Mouse (Mus musculus): ENCODE measurements around the gene Amigo3. TPM values are rescaled to one million over a fixed set of nuclear protein-coding genes. Genes with fewer than 3 reads are reported as not detected.

The Amigo3 gene
- polyA plus RNA-seq, 1 experiment from 2014 or later = 1.7 TPM

GRCm38 (mm10) chr9:108055061-108055460, 2.1 kb downstream of the Amigo3 start:
- peaks cover 29% of the 10 kb centered on the region for H3K36me3 ChIP-seq (ENCODE audit: insufficient read depth, low read length)
- no peak overlapping the region for H3K4me3 ChIP-seq (ENCODE audit: low read depth, low read length)
- DNase-seq (ENCODE audit: low spot score) (no peak), ATAC-seq (no peak)
- no peak overlapping the region for H3K4me2 ChIP-seq (replicated peaks; ENCODE audit: low read depth, low read length)
- no peak overlapping the region for H3K27ac ChIP-seq (ENCODE audit: low read length)
- H3K4me1 ChIP-seq (ENCODE audit: insufficient read depth, low read depth, low read length) = peaks cover 4% of the 10 kb centered on the region; the same call in 1 of the 2 replicates
- no peak overlapping the region for H3K9ac ChIP-seq (replicated peaks; ENCODE audit: low read depth)
- H3K27me3 ChIP-seq (replicated peaks; ENCODE audit: insufficient read depth, low read length) = no peaks in the 10 kb centered on the region
- WGBS = 47% methylated on average over 1 of the region's 1 CpGs
- TF ChIP-seq EP300 (IDR thresholded peaks at IDR 0.05) (no peak), CTCF (IDR thresholded peaks at IDR 0.05) (no peak)
- no peaks in the 10 kb centered on the region for H3K9me3 ChIP-seq (ENCODE audit: low read length)

- no peak for DNase-seq (ENCODE audit: low spot score)
- no peak overlapping the region for H3K27ac ChIP-seq (ENCODE audit: low read length)
Observed at GRCm38 (mm10) chr9:108055661-108056237, 2.8 kb downstream of the Amigo3 start.

GRCm38 (mm10) chr9:108056361-108057261, 3.7 kb downstream of the Amigo3 start:
- 79% methylated on average over 28 of the region's 28 CpGs for WGBS
- H3K4me1 ChIP-seq (ENCODE audit: insufficient read depth, low read depth, low read length) = 0 out of 2 replicates have a peak, but pooled peaks cover 3% of the 10 kb centered on the region
- no peaks in the 10 kb centered on the region for H3K27me3 ChIP-seq (replicated peaks; ENCODE audit: insufficient read depth, low read length)
- TF ChIP-seq EP300 (IDR thresholded peaks at IDR 0.05) (no peak), CTCF (IDR thresholded peaks at IDR 0.05) (no peak)
- no peak overlapping the region for H3K4me3 ChIP-seq (ENCODE audit: low read depth, low read length)
- no peak overlapping the region for H3K9ac ChIP-seq (replicated peaks; ENCODE audit: low read depth)
- no peaks in the 10 kb centered on the region for H3K9me3 ChIP-seq (ENCODE audit: low read length)
- no peak for ATAC-seq
- H3K4me2 ChIP-seq (replicated peaks; ENCODE audit: low read depth, low read length) = no peak overlapping the region
- peaks cover 33% of the 10 kb centered on the region for H3K36me3 ChIP-seq (ENCODE audit: insufficient read depth, low read length)
- H3K27ac ChIP-seq (ENCODE audit: low read length) = no peak overlapping the region
- DNase-seq (ENCODE audit: low spot score) = no peak

More at GRCm38 (mm10) chr9:108055661-108056237, 2.8 kb downstream of the Amigo3 start:
- Histone ChIP-seq H3K4me2 (replicated peaks; ENCODE audit: low read depth, low read length) (no peak overlapping the region), H3K27me3 (replicated peaks; ENCODE audit: insufficient read depth, low read length) (no peaks in the 10 kb centered on the region), H3K4me3 (ENCODE audit: low read depth, low read length) (no peak overlapping the region), H3K9me3 (ENCODE audit: low read length) (no peaks in the 10 kb centered on the region), H3K4me1 (ENCODE audit: insufficient read depth, low read depth, low read length) (0 out of 2 replicates have a peak, but pooled peaks cover 3% of the 10 kb centered on the region), H3K9ac (replicated peaks; ENCODE audit: low read depth) (no peak overlapping the region), H3K36me3 (ENCODE audit: insufficient read depth, low read length) (peaks cover 29% of the 10 kb centered on the region)
- no peak for ATAC-seq
- WGBS = 95% methylated on average over 6 of the region's 6 CpGs
- TF ChIP-seq EP300 (IDR thresholded peaks at IDR 0.05) (no peak), CTCF (IDR thresholded peaks at IDR 0.05) (no peak)

DNA sequence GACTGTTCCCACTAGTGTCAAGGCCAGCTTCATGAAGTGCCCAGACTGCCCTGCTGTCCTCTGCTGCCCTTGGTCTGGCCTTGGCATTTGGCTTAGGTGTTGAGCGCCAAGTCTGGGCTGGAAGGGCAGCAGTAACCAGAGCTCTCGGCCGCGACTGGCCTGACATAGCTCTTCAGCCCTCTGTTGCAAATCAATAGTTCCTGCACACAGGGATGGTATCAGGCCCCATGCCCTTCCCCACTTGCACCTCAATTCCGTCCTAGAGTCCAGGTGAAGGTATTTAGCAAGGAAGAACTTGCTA, 4.3 kb downstream of the Amigo3 start:
- DNase-seq (ENCODE audit: low spot score) = no peak
- no peak overlapping the region for H3K4me3 ChIP-seq (ENCODE audit: low read depth, low read length)
- no peak for TF ChIP-seq EP300 (IDR thresholded peaks at IDR 0.05)
- no peak for TF ChIP-seq CTCF (IDR thresholded peaks at IDR 0.05)
- 0 out of 2 replicates have a peak, but pooled peaks cover 3% of the 10 kb centered on the region for H3K4me1 ChIP-seq (ENCODE audit: insufficient read depth, low read depth, low read length)
- H3K27me3 ChIP-seq (replicated peaks; ENCODE audit: insufficient read depth, low read length) = no peaks in the 10 kb centered on the region
- peaks cover 39% of the 10 kb centered on the region for H3K36me3 ChIP-seq (ENCODE audit: insufficient read depth, low read length)
- no peaks in the 10 kb centered on the region for H3K9me3 ChIP-seq (ENCODE audit: low read length)
- no peak for ATAC-seq
- H3K4me2 ChIP-seq (replicated peaks; ENCODE audit: low read depth, low read length) = no peak overlapping the region
- H3K27ac ChIP-seq (ENCODE audit: low read length) = no peak overlapping the region
- H3K9ac ChIP-seq (replicated peaks; ENCODE audit: low read depth) = no peak overlapping the region
- WGBS = 86% methylated on average over 5 of the region's 5 CpGs

DNA sequence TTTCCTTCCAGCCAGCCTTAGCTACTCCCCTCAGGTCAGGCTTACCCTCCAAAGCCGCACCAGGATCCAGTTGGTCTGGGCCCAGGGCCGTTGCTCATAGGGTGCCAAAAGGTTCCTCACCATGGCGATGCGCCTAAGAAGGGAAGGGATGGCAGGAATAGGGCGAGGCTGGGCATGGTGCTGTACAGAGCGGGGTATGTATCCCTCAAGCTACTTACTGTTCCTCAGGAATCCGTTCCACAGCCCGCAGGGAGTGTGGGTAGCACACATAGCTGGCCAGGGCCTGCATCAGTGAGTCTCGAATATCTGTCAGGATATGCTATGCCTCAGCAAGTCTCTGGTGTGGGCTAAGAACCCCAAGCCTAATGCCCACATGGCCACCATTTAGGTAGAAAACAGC, 5.3 kb downstream of the Amigo3 start:
- H3K36me3 ChIP-seq (ENCODE audit: insufficient read depth, low read length) = peaks cover 40% of the 10 kb centered on the region
- WGBS = 95% methylated on average over 9 of the region's 9 CpGs
- no peaks in the 10 kb centered on the region for H3K27me3 ChIP-seq (replicated peaks; ENCODE audit: insufficient read depth, low read length)
- ATAC-seq = no peak
- no peak for TF ChIP-seq CTCF (IDR thresholded peaks at IDR 0.05)
- H3K4me3 ChIP-seq (ENCODE audit: low read depth, low read length) = no peak overlapping the region
- no peaks in the 10 kb centered on the region for H3K9me3 ChIP-seq (ENCODE audit: low read length)
- H3K4me2 ChIP-seq (replicated peaks; ENCODE audit: low read depth, low read length) = no peak overlapping the region
- DNase-seq (ENCODE audit: low spot score) = no peak
- H3K9ac ChIP-seq (replicated peaks; ENCODE audit: low read depth) = no peak overlapping the region
- no peak overlapping the region for H3K27ac ChIP-seq (ENCODE audit: low read length)
- 0 out of 2 replicates have a peak, but pooled peaks cover 1% of the 10 kb centered on the region for H3K4me1 ChIP-seq (ENCODE audit: insufficient read depth, low read depth, low read length)

DNA sequence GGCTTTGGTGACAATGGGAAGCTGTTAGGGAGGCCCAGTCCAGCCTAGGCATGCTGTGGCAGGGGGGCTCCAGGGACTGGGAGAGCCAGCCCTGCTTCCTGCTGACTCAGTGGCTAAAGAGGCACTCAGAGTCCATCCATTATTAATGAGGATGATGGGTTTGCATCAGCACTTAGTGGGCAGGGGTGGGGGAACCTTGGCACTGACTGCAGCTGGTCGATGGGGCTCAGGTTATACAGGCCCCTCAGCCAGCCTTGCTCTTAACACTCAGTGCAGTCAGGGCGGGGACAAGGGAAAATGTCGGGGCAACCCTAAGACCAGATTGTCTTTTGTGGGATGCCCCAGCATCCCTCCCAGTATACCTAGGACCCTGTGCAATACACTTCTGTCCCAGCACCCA, 9.2 kb downstream of the Amigo3 start:
- no peak overlapping the region for H3K9ac ChIP-seq (replicated peaks; ENCODE audit: low read depth)
- H3K36me3 ChIP-seq (ENCODE audit: insufficient read depth, low read length) = peaks cover 33% of the 10 kb centered on the region
- 83% methylated on average over 3 of the region's 3 CpGs for WGBS

More for the DNA sequence above, 9.2 kb downstream of the Amigo3 start:
- Histone ChIP-seq H3K27me3 (replicated peaks; ENCODE audit: insufficient read depth, low read length) (no peaks in the 10 kb centered on the region), H3K4me2 (replicated peaks; ENCODE audit: low read depth, low read length) (no peak overlapping the region), H3K4me3 (ENCODE audit: low read depth, low read length) (no peak overlapping the region), H3K4me1 (ENCODE audit: insufficient read depth, low read depth, low read length) (no peaks in the 10 kb centered on the region), H3K27ac (ENCODE audit: low read length) (no peak overlapping the region), H3K9me3 (ENCODE audit: low read length) (no peaks in the 10 kb centered on the region)
- no peak for DNase-seq (ENCODE audit: low spot score)
- TF ChIP-seq EP300 (IDR thresholded peaks at IDR 0.05) (no peak), CTCF (IDR thresholded peaks at IDR 0.05) (no peak)
- ATAC-seq = no peak

Measured in lung, postnatal 0 days (tissue).